Mouse (Mus musculus): ENCODE measurements around the gene Ctbp2.

DNA sequence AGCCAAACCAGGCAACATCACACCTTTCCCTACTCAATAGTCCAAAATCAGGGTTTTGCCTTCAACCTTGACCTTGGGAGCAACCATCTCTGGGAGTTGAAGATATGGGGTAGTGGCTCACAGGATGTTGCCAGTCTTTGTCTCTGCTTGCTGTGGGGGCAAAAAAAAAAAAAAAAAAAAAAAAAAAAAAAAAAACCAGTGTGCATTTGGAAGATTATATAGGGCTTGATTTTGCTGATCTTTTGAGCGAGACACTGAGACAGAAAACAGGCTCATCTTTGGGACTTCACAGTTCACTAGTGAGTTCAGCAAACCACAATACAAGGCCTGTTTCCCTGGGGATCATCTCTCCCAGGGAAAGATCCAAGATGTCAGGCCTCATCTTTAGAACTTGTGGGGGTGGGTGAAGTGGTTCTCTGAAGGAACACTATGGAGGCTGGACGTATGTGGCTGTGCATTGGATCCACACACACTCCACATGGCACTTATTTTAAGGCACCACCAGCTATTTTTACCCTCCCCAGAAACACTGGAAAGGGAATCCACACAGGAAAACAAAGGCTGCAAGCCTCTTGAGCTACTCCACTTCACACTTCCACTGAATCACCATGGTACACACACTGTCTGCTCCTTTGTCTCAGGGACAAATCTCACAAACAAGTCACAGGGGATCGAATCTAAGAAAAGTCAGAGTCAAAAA is 84.4 kb downstream of the Ctbp2 start:
- TF ChIP-seq CTCF (IDR thresholded peaks at IDR 0.05; ENCODE audit: extremely low read depth, insufficient read depth, insufficient read length, insufficient replicate concordance) (no peak), POLR2A (IDR thresholded peaks at IDR 0.05; ENCODE audit: low read depth, low read length) (no peak)
